ENCODE assay signal across 8 mouse cellular contexts in the genomic region with DNA sequence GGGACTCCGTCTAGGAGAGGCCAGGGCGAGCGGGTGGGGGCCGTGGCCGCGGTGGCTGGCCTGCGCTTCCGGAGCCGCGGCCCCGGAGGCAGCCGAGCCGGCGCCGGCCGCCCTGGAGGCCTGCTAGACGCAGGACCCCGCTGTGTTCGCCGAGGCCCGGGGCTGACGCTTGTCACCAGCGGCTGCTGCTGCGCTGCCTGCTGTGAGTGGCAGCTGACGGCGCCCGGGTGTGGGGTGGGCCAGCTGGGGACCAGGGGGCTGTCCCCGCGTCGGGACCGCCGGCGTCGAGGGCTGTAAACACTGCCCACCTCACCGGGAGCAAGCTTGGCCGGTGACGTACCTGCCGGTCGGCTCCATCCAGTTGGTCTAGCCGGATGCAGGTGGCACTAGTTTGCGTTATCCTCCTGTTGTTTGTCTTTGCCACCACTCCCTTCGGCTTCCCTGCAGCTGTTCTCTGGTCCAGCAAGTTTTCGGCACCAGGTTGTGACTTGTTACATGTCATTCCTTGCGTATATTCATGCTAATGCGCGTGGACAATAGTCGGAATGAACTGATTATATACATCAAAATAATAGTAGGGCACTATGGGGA. TPM values are rescaled to one million over a fixed set of nuclear protein-coding genes. Genes with fewer than 3 reads are reported as not detected.
DNase-seq lines count a peak whose midpoint lies in the region; ATAC-seq and TF ChIP-seq lines count a peak whose summit lies in the region.

No protein-coding gene starts in this region.

- H3K4me3 ChIP-seq in heart, adult 2 months, result peak overlapping the region; percentile 98
- peak overlapping the region; percentile 93 for H3K4me3 ChIP-seq in hindbrain, embryonic 13.5 days
- H3K4me3 ChIP-seq in lung, embryonic 15.5 days, result peak overlapping the region; percentile 86

- H3K9ac ChIP-seq in heart, adult 2 months (ENCODE audit: low read depth, low read length), result peak overlapping the region; percentile 96
- H3K9ac ChIP-seq in hindbrain, embryonic 13.5 days, result peak overlapping the region; percentile 98
- peak overlapping the region; percentile 97 for H3K9ac ChIP-seq in lung, embryonic 15.5 days

- H3K79me2 ChIP-seq in heart, adult 2 months (replicated peaks; ENCODE audit: control insufficient read depth, insufficient read depth, low read length), result peaks cover 6% of the 10 kb centered on the region

- intact Hi-C loops in heart, adult 2 months (cut with DNase I), result loop anchor here (1.0 to 5.0 kb wide), 4 partner anchors 43 to 105 kb away; a partner anchor contains a TSS

- no peak for TF ChIP-seq CTCF in heart, adult 2 months (IDR thresholded peaks at IDR 0.05)

- H3K9me3 ChIP-seq in hindbrain, embryonic 13.5 days, result no peaks in the 10 kb centered on the region
- no peaks in the 10 kb centered on the region for H3K9me3 ChIP-seq in lung, embryonic 15.5 days

- ATAC-seq in hindbrain, embryonic 13.5 days (ENCODE audit: low FRiP score), result no peak; the same call in 1 of the 2 replicates
- peak; percentile 90 for ATAC-seq in lung, embryonic 15.5 days (ENCODE audit: borderline replicate concordance, extremely low read depth, low FRiP score, low TSS enrichment)

- no peaks in the 10 kb centered on the region for H3K27me3 ChIP-seq in heart, adult 2 months (ENCODE audit: control insufficient read depth, insufficient read depth, low read length)
- H3K27me3 ChIP-seq in hindbrain, embryonic 13.5 days, result no peaks in the 10 kb centered on the region
- no peaks in the 10 kb centered on the region for H3K27me3 ChIP-seq in lung, embryonic 15.5 days

- TF ChIP-seq POLR2A in heart, adult 2 months (IDR thresholded peaks at IDR 0.05; ENCODE audit: insufficient read depth, low read depth, low read length), result no peak

- peak overlapping the region; percentile 74 for H3K4me2 ChIP-seq in hindbrain, embryonic 13.5 days
- peak overlapping the region; percentile 62 for H3K4me2 ChIP-seq in lung, embryonic 15.5 days

- H3K4me1 ChIP-seq in heart, adult 2 months (ENCODE audit: control insufficient read depth, insufficient read depth, low read length), result peaks cover 7% of the 10 kb centered on the region
- H3K4me1 ChIP-seq in hindbrain, embryonic 13.5 days (replicated peaks), result peaks cover 23% of the 10 kb centered on the region
- H3K4me1 ChIP-seq in lung, embryonic 15.5 days, result peaks cover 12% of the 10 kb centered on the region

- peaks cover 14% of the 10 kb centered on the region for H3K36me3 ChIP-seq in heart, adult 2 months (ENCODE audit: control insufficient read depth, insufficient read depth, low read length)
- H3K36me3 ChIP-seq in hindbrain, embryonic 13.5 days, result peaks cover 7% of the 10 kb centered on the region; the same call in 1 of the 2 replicates
- peaks cover 9% of the 10 kb centered on the region; the same call in 1 of the 2 replicates for H3K36me3 ChIP-seq in lung, embryonic 15.5 days

- DNase-seq in heart, adult 2 months, result no peak
- no peak for DNase-seq in heart, adult 11 months
- DNase-seq in B cell, adult 2 months, result peak; percentile 81
- DNase-seq in c-Kit-positive CD71-positive TER-119-positive erythroid progenitor cells, embryonic 14.5 days (ENCODE audit: low spot score), result peak; percentile 50
- peak; percentile 26 for DNase-seq in skeletal muscle tissue, adult 2 months (ENCODE audit: low read depth, low spot score)
- no peak for DNase-seq in gastrocnemius, adult 8-10 months (ENCODE audit: low spot score in 2 of 2)

- TF ChIP-seq EP300 in heart, adult 2 months (IDR thresholded peaks at IDR 0.05; ENCODE audit: insufficient read depth, low read depth, low read length), result no peak

- H3K27ac ChIP-seq in heart, adult 2 months, result peak overlapping the region; percentile 99
- peak overlapping the region; percentile 98 for H3K27ac ChIP-seq in hindbrain, embryonic 13.5 days
- peak overlapping the region; percentile 98 for H3K27ac ChIP-seq in lung, embryonic 15.5 days

- WGBS in heart, adult 2 months, result under 1% methylated on average over 47 of the region's 47 CpGs
- under 1% methylated on average over 41 of the region's 47 CpGs for WGBS in hindbrain, embryonic 13.5 days
- WGBS in lung, embryonic 15.5 days, result under 1% methylated on average over 32 of the region's 47 CpGs

RNA-seq across cellular contexts. Expression of a gene that starts 0.5 kb away (rescaled TPM):
- total RNA-seq in heart, adult 2 months (2021), result 10 to 100 TPM; 27.8 to 32.0 TPM
- 11.1 and 22.3 TPM in 2 replicates for polyA plus RNA-seq in heart, adult 2 months (2012; rRNA removed)
- polyA plus RNA-seq in hindbrain, embryonic 13.5 days (2015; fragmentation: Nextera tagmentation; extraction: Ambion mirVana), result 190 and 200 TPM in 2 replicates
- 126 and 133 TPM in 2 replicates for polyA plus RNA-seq in lung, embryonic 15.5 days (2015; fragmentation: Nextera tagmentation; extraction: Ambion mirVana)
- total RNA-seq in gastrocnemius, adult 8-10 months (2022), result 10 to 100 TPM; 33.1 to 39.3 (median 37.1) TPM

RNA-seq across cellular contexts. Expression of a gene that starts 43.5 kb away (rescaled TPM):
- 100 to 1,000 TPM; 373 to 383 TPM for total RNA-seq in heart, adult 2 months (2021)
- polyA plus RNA-seq in heart, adult 2 months (2012; rRNA removed), result 68.5 and 143 TPM in 2 replicates
- polyA plus RNA-seq in hindbrain, embryonic 13.5 days (2015; fragmentation: Nextera tagmentation; extraction: Ambion mirVana), result 287 and 288 TPM in 2 replicates
- 330 and 331 TPM in 2 replicates for polyA plus RNA-seq in lung, embryonic 15.5 days (2015; fragmentation: Nextera tagmentation; extraction: Ambion mirVana)
- 100 to 1,000 TPM; 158 to 189 (median 168) TPM for total RNA-seq in gastrocnemius, adult 8-10 months (2022)

RNA-seq across cellular contexts. Expression of a gene that starts 43.6 kb away (rescaled TPM):
- 100 to 1,000 TPM; 153 to 180 TPM for total RNA-seq in heart, adult 2 months (2021)
- 44.5 and 69.3 TPM in 2 replicates for polyA plus RNA-seq in heart, adult 2 months (2012; rRNA removed)
- polyA plus RNA-seq in hindbrain, embryonic 13.5 days (2015; fragmentation: Nextera tagmentation; extraction: Ambion mirVana), result 265 and 290 TPM in 2 replicates
- polyA plus RNA-seq in lung, embryonic 15.5 days (2015; fragmentation: Nextera tagmentation; extraction: Ambion mirVana), result 303 and 360 TPM in 2 replicates
- 100 to 1,000 TPM in 2 of 4 experiments, 10 to 100 TPM in 2; 83.2 to 102 (median 92.9) TPM for total RNA-seq in gastrocnemius, adult 8-10 months (2022)

Comparison
In these comparisons a context has a peak if more than half of its experiments do, and no peak if none do; other contexts are left out.
1. DNase-seq: peak in B cell, adult 2 months (2 of 2), c-Kit-positive CD71-positive TER-119-positive erythroid progenitor cells, embryonic 14.5 days (single experiment) and skeletal muscle tissue, adult 2 months (single experiment); none in heart, adult 2 months (0 of 2), heart, adult 11 months (single experiment) and gastrocnemius, adult 8-10 months (0 of 2).
2. Peak in every context shown above with its lines, with median percentiles within 50 percentile points of each other: H3K27ac ChIP-seq, H3K4me3 ChIP-seq and H3K9ac ChIP-seq.